Mouse (Mus musculus) ovary, adult 2 months (tissue): ENCODE results near the gene Epha3. TPM values are rescaled to one million over a fixed set of nuclear protein-coding genes. Genes with fewer than 3 reads are reported as not detected.

Experiments used
- polyA plus RNA-seq: library from polyadenylated mRNA; depleted of rRNA; stranded (reverse); fragments of >200 nt; gene quantifications from 2 replicates; pipeline ENCODE4 v1.2.3, GENCODE M21; 2012; rRNA removed

Epha3 gene
- 1.7 and 1.8 TPM in 2 replicates for polyA plus RNA-seq

DNA sequence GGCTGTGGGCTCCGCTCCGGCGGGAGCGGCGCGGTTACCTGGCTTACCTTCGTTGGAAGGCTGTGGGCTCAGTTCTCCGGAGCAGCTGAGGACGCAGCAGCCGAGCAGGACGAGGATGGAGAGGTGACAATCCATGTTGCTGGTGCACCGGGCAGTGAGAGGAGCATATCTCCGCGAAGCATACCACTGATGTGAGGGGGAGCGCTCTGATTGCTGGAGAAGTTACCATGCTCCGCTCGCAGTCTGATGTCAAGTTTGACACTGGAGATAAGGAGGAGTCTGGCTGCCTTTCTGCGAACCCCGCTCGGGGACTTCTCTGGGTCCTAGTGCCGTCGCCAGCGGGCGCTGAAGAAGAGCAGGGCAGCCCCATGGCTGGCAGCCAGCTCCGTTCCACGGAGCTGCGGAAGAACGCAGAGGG lies at the start of gene Epha3:
Gene Epha3 (minus strand): TSS at position 263 of the 418 bp plus-strand sequence.

